Mouse (Mus musculus): ENCODE measurements at regions not wholly inside any gene's neighbourhood (a gene's known extent, or its start where the extent isn't known, plus 50 kb on each side); places are given as distances from the start of the nearest gene placed in this dataset.
"Not testable (repeated sequence)": the region's sequence is repeated elsewhere in the genome, so short reads cannot be mapped to it uniquely, and the experiment has no call there.

- DNase-seq (ENCODE audit: low spot score in 2 of 2), result no peak
Measured at GRCm38 (mm10) chr12:109749256-109749655, 149.1 kb upstream of the Rtl1 start.

- peak; percentile 77 to 89 for DNase-seq (ENCODE audit: low spot score in 2 of 2)
Measured at GRCm38 (mm10) chr12:109749711-109750243, 149.6 kb upstream of the Rtl1 start.

GRCm38 (mm10) chr12:109754986-109755385 lies 154.9 kb upstream of the Rtl1 start:
- DNase-seq (ENCODE audit: low spot score in 2 of 2), result no peak

GRCm38 (mm10) chr12:109764293-109764692 lies 164.2 kb upstream of the Rtl1 start:
- no peak for DNase-seq (ENCODE audit: low spot score in 2 of 2)

- DNase-seq (ENCODE audit: low spot score in 2 of 2), result not testable (repeated sequence)
Measured at GRCm38 (mm10) chr12:109766602-109767001, 166.5 kb upstream of the Rtl1 start.

- no peak for DNase-seq (ENCODE audit: low spot score in 2 of 2)
Measured at GRCm38 (mm10) chr12:109772543-109772942, 172.4 kb upstream of the Rtl1 start.

GRCm38 (mm10) chr12:109773909-109774313 lies 173.8 kb upstream of the Rtl1 start:
- no peak for DNase-seq (ENCODE audit: low spot score in 2 of 2)

- DNase-seq (ENCODE audit: low spot score in 2 of 2), result no peak
Measured at GRCm38 (mm10) chr12:109798846-109799245, 198.7 kb upstream of the Rtl1 start.

- DNase-seq (ENCODE audit: low spot score in 2 of 2), result no peak
Measured at GRCm38 (mm10) chr12:109799395-109799794, 199.3 kb upstream of the Rtl1 start.

GRCm38 (mm10) chr12:109827241-109827915 lies 227.2 kb upstream of the Rtl1 start:
- peak; percentile 34 to 40 for DNase-seq (ENCODE audit: low spot score in 2 of 2)

- DNase-seq (ENCODE audit: low spot score in 2 of 2), result no peak
Measured at GRCm38 (mm10) chr12:109830303-109831020, 230.3 kb upstream of the Rtl1 start.

- no peak for DNase-seq (ENCODE audit: low spot score in 2 of 2)
Measured at GRCm38 (mm10) chr12:109832964-109833363, 232.8 kb upstream of the Rtl1 start.

GRCm38 (mm10) chr12:109836521-109836920 lies 236.4 kb upstream of the Rtl1 start:
- no peak for DNase-seq (ENCODE audit: low spot score in 2 of 2)

- no peak for DNase-seq (ENCODE audit: low spot score in 2 of 2)
Measured at GRCm38 (mm10) chr12:109839126-109839587, 239.0 kb upstream of the Rtl1 start.

- no peak for DNase-seq (ENCODE audit: low spot score in 2 of 2)
Measured at GRCm38 (mm10) chr12:109839946-109840524, 239.9 kb upstream of the Rtl1 start.

- DNase-seq (ENCODE audit: low spot score in 2 of 2), result no peak
Measured at GRCm38 (mm10) chr12:109844723-109845601, 244.8 kb upstream of the Rtl1 start.

- DNase-seq (ENCODE audit: low spot score in 2 of 2), result no peak
Measured at GRCm38 (mm10) chr12:109845602-109845906, 245.4 kb upstream of the Rtl1 start.

- DNase-seq (ENCODE audit: low spot score in 2 of 2), result no peak
Measured at GRCm38 (mm10) chr12:109856336-109856735, 256.2 kb upstream of the Rtl1 start.

GRCm38 (mm10) chr12:109857705-109858104 lies 257.6 kb upstream of the Rtl1 start:
- no peak for DNase-seq (ENCODE audit: low spot score in 2 of 2)

- no peak for DNase-seq (ENCODE audit: low spot score in 2 of 2)
Measured at GRCm38 (mm10) chr12:109864826-109865225, 264.7 kb upstream of the Rtl1 start.

GRCm38 (mm10) chr12:109871021-109871420 lies 270.9 kb upstream of the Rtl1 start:
- DNase-seq (ENCODE audit: low spot score in 2 of 2), result no peak

Data from left cerebral cortex, adult 18-20 months (tissue).